In genomic region chr2:125335206-125335605, GRCm38 (mm10) we compare ENCODE assay signal across 34 mouse cellular contexts.
"Had no signal": no experiment of that assay in that cellular context is flagged by ENCODE, and none has a peak within 500 bp of the region (broad histone marks: within the 10 kb centered on the region; RNA-seq: fewer than 3 reads in every experiment).

No protein-coding gene starts in this region.

- H3K27ac ChIP-seq: heart, embryonic 10.5 days; heart, embryonic 13.5 days; heart, embryonic 15.5 days; hindbrain, embryonic 10.5 days; hindbrain, embryonic 12.5 days; hindbrain, embryonic 13.5 days; hindbrain, embryonic 14.5 days; hindbrain, embryonic 15.5 days; hindbrain, postnatal 0 days; intestine, embryonic 15.5 days; kidney, embryonic 15.5 days; kidney, postnatal 0 days had no signal

- ATAC-seq: hindbrain, embryonic 16.5 days; hindbrain, postnatal 0 days; inflammation-experienced regulatory T-cells, adult 6 months; intestine, embryonic 15.5 days; intestine, embryonic 16.5 days; intestine, postnatal 0 days had no signal

- H3K4me3 ChIP-seq: heart, embryonic 10.5 days; heart, embryonic 12.5 days; heart, embryonic 13.5 days; heart, embryonic 15.5 days; hindbrain, embryonic 10.5 days; hindbrain, embryonic 12.5 days; hindbrain, embryonic 13.5 days; hindbrain, embryonic 15.5 days; intestine, embryonic 15.5 days; kidney, embryonic 15.5 days had no signal

- H3K36me3 ChIP-seq: intestine, embryonic 15.5 days had no signal

- H3K9me3 ChIP-seq: heart, embryonic 10.5 days; heart, embryonic 12.5 days; heart, embryonic 13.5 days; heart, embryonic 15.5 days; hindbrain, embryonic 10.5 days; hindbrain, embryonic 12.5 days; hindbrain, embryonic 13.5 days; hindbrain, embryonic 15.5 days; intestine, embryonic 15.5 days; kidney, embryonic 15.5 days had no signal

- H3K4me1 ChIP-seq: heart, embryonic 10.5 days; heart, embryonic 12.5 days; heart, embryonic 13.5 days; heart, embryonic 15.5 days; hindbrain, embryonic 10.5 days; hindbrain, embryonic 12.5 days; hindbrain, embryonic 13.5 days; hindbrain, embryonic 15.5 days; intestine, embryonic 15.5 days; kidney, embryonic 15.5 days had no signal

- H3K9ac ChIP-seq: heart, embryonic 12.5 days; heart, embryonic 13.5 days; heart, embryonic 15.5 days; hindbrain, embryonic 12.5 days; hindbrain, embryonic 13.5 days; hindbrain, embryonic 14.5 days; hindbrain, embryonic 15.5 days; intestine, embryonic 15.5 days; kidney, embryonic 15.5 days had no signal

- H3K27me3 ChIP-seq: heart, embryonic 12.5 days; heart, embryonic 13.5 days; heart, embryonic 15.5 days; hindbrain, embryonic 12.5 days; hindbrain, embryonic 13.5 days; hindbrain, embryonic 15.5 days; intestine, embryonic 15.5 days; kidney, embryonic 15.5 days had no signal

- DNase-seq: heart, postnatal 10 days; heart, postnatal 14 days; heart, postnatal 36 days; heart, postnatal 4 days; kidney, adult 11 months; kidney, adult 18-20 months; kidney, adult 2 months; kidney, adult 8-10 months; kidney, adult 9 months; kidney, postnatal 10 days; kidney, postnatal 14 days; kidney, postnatal 25 days; kidney, postnatal 36 days; kidney, postnatal 4 days; layer of hippocampus, adult 9-11 months; layer of hippocampus, postnatal 36 days had no signal

- H3K4me2 ChIP-seq: heart, embryonic 11.5 days; heart, embryonic 12.5 days; heart, embryonic 13.5 days; heart, embryonic 15.5 days; hindbrain, embryonic 12.5 days; hindbrain, embryonic 13.5 days; hindbrain, embryonic 14.5 days; hindbrain, embryonic 15.5 days; intestine, embryonic 15.5 days; kidney, embryonic 15.5 days had no signal
